Mouse (Mus musculus): ENCODE data around the gene Stpg1. TPM values are rescaled to one million over a fixed set of nuclear protein-coding genes. Genes with fewer than 3 reads are reported as not detected.

The Stpg1 gene
- total RNA-seq, 2 experiments from 2014 or later, result 0.24 TPM; not detected in 1

DNA sequence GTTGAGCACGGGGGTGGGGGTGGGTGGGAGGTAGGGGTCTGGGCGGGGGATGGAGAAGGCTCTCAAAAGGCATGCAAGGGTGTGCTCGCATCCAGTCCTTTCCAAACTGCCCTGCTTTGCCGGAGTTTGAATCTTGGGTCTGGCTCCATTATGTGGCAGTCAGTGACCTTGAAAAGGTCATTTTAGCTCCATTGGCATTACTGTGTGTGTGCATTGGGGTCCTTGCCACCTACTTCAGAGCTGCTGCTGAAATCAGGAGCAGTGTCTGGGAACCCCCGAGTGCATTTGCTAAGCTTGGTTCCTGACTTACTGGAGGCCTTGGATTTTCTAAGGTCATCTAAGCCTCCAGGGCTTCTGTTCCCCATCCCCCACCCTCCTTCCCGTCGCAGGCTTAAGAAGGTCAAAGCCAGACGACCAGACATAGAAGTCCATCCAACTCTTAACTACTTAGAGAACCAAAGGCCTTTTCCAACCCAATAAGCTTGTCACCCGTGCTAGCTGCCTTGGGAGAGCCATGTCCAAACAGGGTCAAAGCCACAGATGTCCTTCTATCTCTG is 54.0 kb downstream of the Stpg1 start:
- DNase-seq (ENCODE audit: low spot score), result no peak

DNA sequence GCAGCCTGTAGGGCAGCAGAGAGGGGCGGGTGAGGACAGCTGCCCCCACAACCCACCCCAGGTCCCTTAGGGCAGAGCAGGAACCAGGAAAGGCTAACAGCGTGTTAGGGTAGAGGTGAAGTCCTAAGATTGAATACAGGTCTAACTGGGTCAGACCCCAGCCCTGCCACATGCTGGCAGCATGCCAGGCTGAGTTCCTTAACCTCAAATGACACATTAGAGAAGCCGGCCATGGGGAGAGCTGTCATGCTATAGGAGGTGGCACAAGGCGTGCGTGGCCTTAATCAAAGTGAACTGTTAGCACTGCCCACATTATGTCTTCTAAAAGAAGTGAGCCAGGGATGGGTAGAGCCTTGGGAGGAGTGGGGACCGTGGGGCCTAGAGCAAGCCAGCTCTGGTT is 54.7 kb downstream of the Stpg1 start:
- no peak for DNase-seq (ENCODE audit: low spot score)

DNA sequence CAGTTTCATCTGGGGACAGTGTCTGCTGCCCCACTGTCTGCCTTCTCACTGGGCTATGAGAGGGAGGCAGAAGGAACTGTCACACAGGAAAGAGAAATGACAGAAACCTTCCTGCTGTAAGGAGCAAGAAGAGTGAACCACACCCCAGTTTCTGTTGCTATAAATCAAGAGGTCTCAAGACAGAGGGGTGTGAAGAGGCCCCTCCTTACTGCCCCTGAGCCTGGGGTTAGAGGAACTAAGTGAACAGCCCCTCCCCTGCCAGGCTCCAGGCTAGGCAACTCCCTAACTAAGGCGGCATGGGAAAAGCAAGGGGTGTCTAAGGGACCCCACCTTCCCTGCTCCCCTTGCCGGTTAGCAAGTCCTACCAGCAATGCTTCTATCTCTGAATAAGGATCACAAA is 69.2 kb downstream of the Stpg1 start:
- no peak for DNase-seq (ENCODE audit: low spot score)

DNA sequence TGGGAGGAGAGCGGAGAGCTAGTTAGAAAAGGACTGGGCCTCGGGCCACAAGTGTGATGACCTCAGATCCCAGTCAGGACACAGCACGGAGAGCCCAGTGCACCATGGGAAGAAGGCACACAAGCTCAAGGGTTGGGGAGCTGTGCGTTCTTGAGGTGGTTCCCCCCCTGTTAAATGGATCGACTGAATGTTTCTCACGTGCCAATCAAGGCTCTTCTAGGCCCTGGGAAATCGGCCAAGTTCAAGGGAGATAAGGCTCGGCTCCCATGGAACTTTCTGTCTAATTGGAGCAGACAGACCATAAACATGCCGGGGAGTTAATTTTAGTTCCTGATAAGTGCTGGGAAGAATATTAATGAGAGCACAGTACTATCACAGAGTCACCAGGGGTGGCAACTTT is 70.8 kb downstream of the Stpg1 start:
- no peak for DNase-seq (ENCODE audit: low spot score)

DNA sequence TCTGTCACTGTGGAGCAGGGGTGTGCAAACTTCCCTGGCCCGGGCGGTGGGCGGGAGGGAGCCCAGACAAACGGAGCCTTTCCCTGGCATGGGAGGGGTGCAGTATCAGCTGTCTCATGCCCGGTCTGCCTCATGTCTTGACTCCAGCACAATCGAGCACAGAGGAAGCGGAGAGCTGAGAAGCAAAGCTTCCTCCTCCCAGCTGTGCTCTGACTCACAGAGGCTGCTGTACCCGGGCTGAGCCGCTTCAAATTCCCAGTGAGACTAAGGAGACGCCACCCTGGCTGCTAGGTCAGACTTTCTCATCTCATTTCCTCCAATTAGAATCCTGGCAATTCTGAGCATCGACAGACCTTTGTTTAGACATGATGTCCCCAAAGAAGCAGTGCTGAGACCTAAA is 72.5 kb downstream of the Stpg1 start:
- peak; percentile 11 for DNase-seq (ENCODE audit: low spot score)

DNA sequence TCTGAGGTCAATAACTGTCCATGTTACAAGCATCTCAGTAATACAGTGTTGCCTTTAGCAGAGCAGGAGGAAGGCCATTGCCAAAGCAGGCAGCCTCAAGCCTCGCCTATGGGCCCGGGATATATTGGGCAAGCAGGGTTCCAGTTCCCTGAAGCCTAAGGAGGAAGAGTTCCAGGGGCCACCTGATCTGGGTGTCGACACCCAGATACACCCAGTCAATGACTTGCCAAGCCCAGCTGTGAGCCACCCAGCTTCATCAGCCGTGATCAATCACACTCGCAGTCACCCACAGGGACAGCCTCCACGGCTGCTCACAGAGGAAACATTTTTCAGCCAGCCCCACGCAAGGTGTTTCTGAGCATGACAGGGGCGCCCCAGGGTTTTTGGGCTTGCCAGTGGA is 72.9 kb downstream of the Stpg1 start:
- DNase-seq (ENCODE audit: low spot score), result no peak

DNA sequence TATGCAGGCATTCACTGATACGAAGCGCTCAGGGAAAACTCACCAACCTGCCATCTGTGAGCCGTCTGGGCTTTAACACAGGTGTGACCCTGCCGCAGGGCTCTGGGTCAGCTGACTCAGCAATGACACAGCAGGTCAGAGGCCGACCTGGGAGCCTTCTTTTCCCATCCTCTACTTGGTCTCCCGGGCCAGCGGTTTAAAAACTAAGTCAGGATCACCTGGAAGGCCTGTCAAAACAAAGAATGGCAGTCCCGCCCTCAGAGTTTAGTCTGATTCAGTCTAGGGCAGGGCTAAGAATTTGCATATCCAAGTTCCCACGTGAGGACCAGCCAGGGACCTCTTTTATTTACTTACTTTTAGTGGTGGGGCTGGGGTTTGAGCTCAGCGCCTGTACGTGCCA is 74.6 kb downstream of the Stpg1 start:
- no peak for DNase-seq (ENCODE audit: low spot score)

DNA sequence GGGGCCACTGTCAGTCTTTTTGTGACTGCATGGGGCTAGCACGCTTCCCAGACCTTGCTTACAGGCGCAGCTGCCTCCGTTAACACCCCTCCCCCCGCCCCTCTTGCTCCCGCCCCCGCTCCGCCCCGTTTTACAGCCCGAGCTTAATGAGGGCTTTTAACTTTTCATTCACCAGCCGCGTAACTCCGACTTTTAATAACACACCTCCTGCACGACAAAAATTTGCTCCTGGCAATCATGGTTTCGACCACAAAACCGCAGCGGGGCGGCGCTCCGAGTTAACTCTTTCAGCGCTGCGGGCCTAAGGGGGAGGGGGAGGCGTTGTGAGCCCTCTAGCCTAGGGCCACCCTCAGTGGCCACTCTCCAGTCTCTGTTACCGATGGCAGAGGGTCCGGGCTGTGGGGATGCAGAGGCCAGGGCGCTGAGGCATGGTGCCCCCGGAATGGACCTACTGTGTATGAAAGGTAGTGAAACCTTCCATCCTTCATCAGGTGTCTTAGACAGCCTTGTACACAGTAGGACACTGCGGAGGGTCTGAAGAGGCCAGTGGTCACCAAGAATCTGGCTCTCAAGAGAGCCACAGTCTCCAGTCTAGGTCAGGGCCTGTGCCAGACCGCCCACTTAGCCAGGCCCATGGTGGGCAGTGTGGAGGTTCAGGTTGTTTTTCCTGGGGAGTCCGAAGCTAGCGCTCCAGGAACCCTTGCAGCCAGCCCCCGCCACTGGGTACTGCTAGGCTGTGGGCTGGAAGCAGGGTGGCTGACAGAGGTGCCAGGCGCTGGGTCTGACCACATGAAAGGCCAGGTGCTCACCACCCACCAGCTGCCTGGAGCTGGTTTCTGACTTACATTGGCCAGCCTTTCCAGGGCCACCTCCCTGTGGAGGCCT is 75.8 kb downstream of the Stpg1 start:
- no peak for DNase-seq (ENCODE audit: low spot score)

DNA sequence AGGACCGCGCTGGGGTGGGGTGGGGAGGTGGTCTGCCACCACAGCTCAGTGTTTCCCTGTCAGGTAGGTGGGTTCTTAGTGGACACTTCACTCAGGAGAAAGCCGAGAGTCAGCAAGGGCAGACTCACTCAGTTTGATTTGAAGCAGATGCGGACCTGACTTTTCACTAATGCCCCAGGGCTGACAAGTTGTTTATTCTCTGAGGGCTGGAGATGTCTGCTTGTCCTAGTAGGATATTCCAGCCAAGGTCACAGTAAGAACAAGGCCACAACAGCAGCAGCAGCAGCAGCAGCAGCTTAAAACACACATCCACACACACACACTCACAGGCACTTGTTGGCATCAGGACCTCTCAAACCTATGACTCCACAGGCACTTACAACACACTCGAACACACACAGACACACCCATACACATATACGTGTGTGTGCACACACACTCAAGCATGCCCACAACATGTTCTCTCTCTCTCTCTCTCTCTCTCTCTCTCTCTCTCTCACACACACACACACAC is 76.5 kb downstream of the Stpg1 start:
- no peak for DNase-seq (ENCODE audit: low spot score)

DNA sequence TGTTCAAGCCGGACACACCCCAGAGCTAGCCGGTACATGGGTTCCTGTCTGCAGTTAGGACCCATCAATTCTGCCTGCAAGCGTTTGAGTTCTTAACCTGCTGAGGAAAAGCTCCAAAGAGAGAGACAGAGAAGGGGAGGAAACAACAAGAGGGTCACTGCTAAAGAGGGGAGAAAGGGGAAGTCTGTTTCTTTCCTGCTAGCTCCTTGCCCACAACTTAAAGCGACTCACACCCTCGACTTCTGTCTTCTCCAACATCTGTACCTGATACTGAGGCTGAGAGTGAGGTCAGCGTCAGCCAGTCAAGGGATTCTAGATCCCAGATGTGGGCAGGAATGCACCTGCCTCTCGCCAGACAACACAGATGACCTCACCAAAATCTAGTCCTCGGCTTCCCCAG is 77.7 kb downstream of the Stpg1 start:
- no peak for DNase-seq (ENCODE audit: low spot score)

DNA sequence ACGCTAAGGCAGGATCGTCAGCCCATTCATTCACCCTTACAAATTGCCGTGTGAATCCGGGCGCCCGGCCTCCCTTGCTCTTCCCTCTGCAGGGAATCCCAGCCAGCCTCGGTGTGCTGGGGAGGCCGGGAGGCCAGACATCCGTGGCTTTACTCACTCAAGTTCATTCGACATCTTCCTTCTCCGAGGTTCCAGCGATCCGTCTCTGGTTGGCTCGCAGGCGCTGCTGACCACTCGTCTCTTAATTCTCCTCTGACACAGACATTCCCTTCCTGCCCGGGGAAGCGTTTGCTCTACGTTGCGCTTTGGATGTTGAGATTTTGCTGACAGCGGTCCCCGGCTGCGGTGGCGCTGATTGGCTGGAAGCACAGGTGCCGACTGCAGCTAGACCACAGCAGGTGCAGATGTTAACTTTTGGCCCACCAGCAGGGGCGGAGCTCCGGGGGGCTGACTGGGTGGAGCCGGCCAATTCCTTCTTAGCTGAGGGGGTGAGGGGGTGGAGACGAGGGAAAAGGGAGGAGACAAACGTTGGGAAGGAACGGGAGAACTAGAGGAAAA is 78.7 kb downstream of the Stpg1 start, which contains the start of gene Grhl3:
Grhl3 (minus strand) TSS at position 380 of the 558 bp plus-strand sequence.
- DNase-seq (ENCODE audit: low spot score), result no peak

DNA sequence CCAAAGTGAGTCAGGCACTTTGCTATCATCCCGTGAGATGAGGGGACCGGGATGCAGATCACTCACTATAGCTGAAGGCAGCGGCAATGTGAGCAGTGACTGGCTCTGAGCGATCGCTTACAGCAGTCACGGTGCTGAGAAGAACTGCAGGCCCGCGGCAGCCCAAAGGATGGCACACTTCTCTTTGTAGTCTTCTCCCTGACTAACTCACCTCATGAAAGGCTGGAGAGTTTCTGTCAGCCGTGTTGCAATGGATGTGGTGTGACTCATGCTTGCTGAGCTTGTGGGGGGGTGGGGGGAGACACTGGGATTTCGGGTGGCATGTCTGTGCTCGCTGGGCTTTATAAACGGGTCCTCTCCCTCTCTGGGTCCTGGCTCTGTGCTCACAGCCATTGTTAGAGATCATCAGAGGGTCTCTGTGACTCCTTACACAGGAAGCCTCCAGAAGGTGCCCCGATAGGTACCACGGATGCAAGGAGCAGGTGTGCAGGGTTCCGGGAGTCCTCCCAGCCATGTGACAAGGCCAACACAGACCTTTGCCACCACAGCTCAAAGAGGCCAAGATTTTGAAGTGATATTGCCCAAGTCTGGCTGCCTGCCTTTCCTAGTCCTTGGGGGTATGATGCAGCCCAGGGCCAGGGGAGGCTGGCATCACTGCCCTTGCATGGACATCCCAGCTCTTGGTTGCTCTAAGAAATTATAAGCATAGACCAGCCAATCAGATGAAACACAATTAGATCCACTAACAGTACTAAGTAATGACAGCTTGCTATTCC is 81.0 kb downstream of the Stpg1 start:
- DNase-seq (ENCODE audit: low spot score), result no peak

DNA sequence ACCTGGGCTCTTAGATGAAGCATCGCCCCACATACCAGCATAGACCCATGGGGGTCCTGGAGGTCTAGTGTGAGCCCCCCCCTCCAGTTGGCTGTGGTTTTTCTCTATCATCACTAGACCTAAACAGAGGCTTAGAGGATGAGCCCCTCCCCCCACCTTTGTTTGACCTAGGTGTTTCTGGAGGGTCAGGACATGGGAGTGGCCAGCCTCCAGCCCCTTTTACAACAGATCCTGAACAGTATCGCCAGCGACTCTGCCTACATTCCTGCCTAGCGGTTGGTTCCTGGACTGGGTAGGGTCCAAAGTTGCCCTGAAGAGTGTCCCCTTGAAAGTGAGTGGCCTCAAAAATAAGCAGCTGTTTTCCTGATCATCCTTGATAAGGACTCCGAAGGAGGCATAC is 83.9 kb downstream of the Stpg1 start:
- DNase-seq (ENCODE audit: low spot score), result no peak

DNA sequence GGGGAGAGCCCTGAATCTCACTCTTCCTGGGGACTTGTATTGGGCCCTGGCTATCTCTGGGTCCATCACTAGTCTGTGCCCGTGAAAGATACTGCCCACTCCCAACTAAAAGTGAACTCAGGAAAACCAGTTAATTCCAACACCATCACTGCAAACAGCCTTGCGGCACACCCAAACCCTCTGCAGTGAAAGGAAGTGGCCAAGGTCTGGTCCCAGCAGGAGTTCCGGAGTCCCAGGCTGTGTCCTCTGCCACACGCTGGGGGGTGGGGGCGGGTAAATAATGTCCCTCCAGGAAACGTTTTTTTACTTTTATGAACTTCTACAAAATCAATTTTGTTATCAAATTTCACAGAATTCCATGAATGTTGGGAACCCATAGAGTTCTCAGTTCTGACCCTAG is 85.1 kb downstream of the Stpg1 start:
- DNase-seq (ENCODE audit: low spot score), result no peak

DNA sequence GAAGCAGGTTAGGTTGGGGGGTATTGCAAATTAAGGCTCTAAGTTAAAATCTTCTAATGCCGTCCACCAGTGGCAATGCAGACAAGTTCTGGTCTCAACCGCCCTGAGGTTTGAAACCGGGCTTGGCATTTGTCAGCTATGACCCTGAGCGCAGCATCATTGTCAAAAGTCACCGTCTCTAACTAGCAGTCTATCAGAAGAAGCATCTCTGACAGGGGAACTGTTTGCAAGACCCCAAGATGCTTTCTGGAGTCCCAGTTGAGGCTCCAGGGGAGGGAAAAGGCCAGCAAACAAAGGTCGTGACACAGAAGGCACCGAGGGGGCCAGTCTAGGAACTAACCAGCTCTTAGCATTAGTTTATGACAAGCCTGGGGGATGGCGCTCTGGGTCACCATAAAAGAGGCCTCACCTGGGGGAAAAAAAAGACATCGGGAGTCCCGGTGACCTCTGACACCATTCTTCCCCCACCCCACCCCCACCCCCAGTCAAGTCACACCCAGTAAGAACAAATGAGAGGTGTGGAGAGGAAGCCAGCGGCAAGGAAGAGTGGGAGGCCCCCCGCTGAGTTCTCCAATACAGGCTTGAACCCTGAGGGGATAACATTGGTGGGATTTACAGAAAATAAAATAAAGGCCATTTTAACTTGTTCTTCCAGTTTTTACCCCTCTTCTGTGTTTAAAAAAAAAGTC is 86.8 kb downstream of the Stpg1 start:
- no peak for DNase-seq (ENCODE audit: low spot score)

DNA sequence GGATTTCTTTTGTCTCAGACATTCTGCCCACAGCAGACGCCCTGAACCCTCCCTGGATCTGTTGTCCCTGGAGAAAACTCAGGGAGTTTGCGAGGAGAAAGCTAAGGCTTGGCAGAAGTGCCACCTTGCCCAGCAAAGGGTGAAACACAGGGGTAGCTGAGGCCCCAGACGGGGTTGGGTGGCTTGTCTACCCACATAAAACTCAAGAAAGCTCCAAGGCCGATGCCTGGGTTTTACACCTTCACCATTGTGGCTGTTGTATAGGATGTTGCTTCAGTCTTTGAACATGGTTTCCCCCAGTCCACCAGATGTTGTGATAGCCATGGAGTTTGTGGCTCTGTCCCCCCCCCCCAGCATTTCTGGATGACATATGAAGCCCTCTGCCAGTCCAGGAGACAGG is 90.2 kb downstream of the Stpg1 start:
- no peak for DNase-seq (ENCODE audit: low spot score)

Small RNA genes lying within 50 kb of the gene (microRNA-seq; reads per million reads assigned to microRNA genes)
- gene Gm25317, result not detected

Other genes starting within 250 kb of the Stpg1 start
- 10 to 100 TPM; 27.6 to 40.4 TPM for gene Clic4, start 222.0 kb upstream of the Stpg1 start, total RNA-seq (2021)
- gene Srrm1, start 141.5 kb upstream of the Stpg1 start, total RNA-seq (2021), result 10 to 100 TPM; 58.3 to 60.1 TPM
- 1 to 10 TPM; 1.8 to 2.3 TPM for gene Ncmap, start 96.6 kb upstream of the Stpg1 start, total RNA-seq (2021)
- gene Rcan3, start 60.9 kb upstream of the Stpg1 start, total RNA-seq (2021), result 1 to 10 TPM; 3.0 to 4.2 TPM
- gene Nipal3, start 248 bp downstream of the Stpg1 start, total RNA-seq (2021), result 10 to 100 TPM; 14.2 to 17.2 TPM
- gene Grhl3, start 78.8 kb downstream of the Stpg1 start, total RNA-seq (2021), result under 1 TPM in 1 of 2 experiments, not detected in 1; 0.09 TPM
- under 1 TPM; 0.16 to 0.26 TPM for gene Ifnlr1, start 191.5 kb downstream of the Stpg1 start, total RNA-seq (2021)
- not detected for gene Il22ra1, start 233.4 kb downstream of the Stpg1 start, total RNA-seq (2021)